Mouse (Mus musculus) bone marrow macrophage, adult 2 months (primary cell): ENCODE measurements around the gene Tnni3. TPM values are rescaled to one million over a fixed set of nuclear protein-coding genes. Genes with fewer than 3 reads are reported as not detected.

Experiments used
- H3K27ac ChIP-seq: 2 replicates; pipeline ENCODE4 v1.5.1; 2012; ENCODE audit warnings: low read depth, low read length; ENCODE audit not compliant: insufficient read depth
- H3K4me1 ChIP-seq: 2 replicates; pipeline ENCODE4 v1.6.1; 2012; ENCODE audit warnings: low read length; ENCODE audit not compliant: control insufficient read depth, insufficient read depth
- H3K4me3 ChIP-seq: 2 replicates; pipeline ENCODE4 v1.5.1; 2012; ENCODE audit warnings: mild to moderate bottlenecking, low read length, moderate library complexity; ENCODE audit not compliant: insufficient read depth
- CTCF ChIP-seq: IDR thresholded peaks from 2 replicates; pipeline ENCODE4 v1.5.1; 2012; ENCODE audit warnings: low read depth, mild to moderate bottlenecking, low read length, moderate library complexity
- POLR2A ChIP-seq: IDR thresholded peaks from 2 replicates; pipeline ENCODE4 v1.6.1; 2012; ENCODE audit warnings: mild to moderate bottlenecking, low read depth, low read length, borderline replicate concordance
- polyA plus RNA-seq: library from polyadenylated mRNA; stranded (reverse); fragments of >200 nt; gene quantifications from 2 replicates; pipeline ENCODE4 v1.2.4, GENCODE M21; 2012; ENCODE audit not compliant: missing spikeins, insufficient read depth, insufficient read length

The Tnni3 gene
- polyA plus RNA-seq, 1 experiment, result 12.3 TPM

DNA sequence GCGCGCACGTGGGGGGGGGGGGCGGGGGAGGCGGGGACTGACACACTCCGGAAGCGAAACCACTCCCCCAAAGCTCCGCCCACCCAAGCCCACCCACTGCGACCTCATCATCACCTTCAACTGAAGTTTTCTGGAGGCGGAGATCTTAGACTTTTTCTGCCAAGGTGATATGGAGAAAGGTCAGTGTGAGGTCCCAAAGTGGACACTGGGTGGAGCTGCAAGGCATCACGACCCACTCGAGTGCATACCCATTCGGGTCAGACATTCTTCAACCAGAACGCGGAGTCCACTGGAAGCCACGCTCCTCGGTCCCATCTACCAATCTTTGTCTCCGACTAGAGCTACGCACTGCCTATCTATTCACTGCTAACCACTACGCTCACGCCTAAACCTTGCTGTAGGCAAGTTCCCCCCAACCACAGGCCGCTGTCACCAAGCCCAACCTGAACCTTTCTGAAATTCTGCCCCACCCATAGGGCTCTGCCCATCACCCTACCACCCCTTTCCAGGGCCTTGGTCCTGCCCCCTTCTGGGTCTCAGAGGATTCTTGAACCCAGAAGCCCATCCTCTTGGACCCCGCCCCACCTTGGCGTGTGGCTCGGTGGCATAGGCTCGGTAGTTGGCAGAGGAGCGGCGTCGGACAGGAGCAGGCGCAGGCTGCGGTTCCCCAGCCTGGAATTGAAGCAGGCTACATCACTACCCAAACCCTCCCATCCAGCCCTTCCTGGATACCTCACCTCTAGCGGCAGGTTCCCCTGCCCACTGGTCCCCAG is 2.6 kb downstream of the Tnni3 start:
- no peak overlapping the region for H3K27ac ChIP-seq
- TF ChIP-seq POLR2A (no peak), CTCF (no peak)
- H3K4me1 ChIP-seq, result peaks cover 7% of the 10 kb centered on the region
- H3K4me3 ChIP-seq, result no peak overlapping the region

DNA sequence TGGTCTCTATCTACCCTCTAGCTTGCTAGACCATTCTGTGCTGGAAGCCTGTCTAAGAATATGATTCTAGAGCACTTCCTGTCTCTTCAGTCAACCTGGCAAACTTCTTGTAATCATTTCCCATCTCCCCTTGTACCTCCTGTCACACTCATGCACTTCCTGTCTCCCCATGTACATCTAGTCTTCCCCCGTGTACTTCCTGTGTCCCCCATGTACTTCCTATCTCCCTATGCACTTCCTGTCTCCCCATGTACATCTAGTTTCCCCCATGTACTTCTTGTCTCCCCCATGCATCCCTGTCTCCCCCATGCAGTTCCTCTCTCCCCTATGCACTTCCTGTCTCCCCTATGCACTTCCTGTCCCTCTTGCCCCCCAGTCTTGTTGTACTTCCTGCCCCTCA is 5.5 kb downstream of the Tnni3 start:
- TF ChIP-seq POLR2A (no peak), CTCF (no peak)
- Histone ChIP-seq H3K4me1 (peaks cover 5% of the 10 kb centered on the region), H3K27ac (no peak overlapping the region), H3K4me3 (no peak overlapping the region)

DNA sequence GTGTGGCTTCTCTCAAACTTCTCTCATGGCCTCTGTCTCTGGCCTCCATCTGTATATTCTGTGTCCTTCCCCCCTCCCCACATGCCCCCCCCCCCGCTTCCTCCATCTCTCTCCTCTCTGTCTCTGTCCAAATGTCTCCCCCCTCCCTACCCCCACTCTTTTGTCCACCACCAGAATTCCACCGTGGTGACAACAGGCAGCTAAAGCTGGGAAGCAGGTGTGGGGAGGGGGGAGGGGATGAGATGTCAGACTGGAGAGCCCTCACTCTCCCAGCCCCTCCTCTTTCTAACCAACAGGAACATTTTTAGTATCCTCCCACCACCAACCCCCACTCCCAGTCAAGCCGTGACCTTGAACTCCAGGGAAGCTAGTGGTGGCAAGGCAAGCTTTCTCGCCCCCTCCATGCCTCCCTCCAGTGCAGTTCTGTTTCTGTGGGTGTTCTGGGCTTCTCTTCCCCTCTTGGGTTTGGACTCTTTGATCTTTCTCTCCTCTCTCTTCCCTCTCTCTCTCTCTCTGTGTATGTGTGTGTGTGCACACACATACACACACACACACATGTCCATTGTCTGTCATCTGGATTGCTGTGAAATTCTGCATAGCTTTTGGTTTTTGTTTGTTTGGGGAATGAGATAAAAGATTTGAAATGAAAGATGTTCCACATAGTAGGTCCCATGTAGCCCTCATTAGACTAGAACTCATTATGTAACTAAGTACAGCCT is 7.5 kb downstream of the Tnni3 start, which contains the start of gene Tnnt1:
TSS of gene Tnnt1 (minus strand) at position 51 of the 719 bp plus-strand sequence.
- TF ChIP-seq CTCF, result no peak
- TF ChIP-seq POLR2A, result no peak
- no peak within 1 kb of the TSS for H3K4me3 ChIP-seq
- H3K27ac ChIP-seq, result no peak within 1 kb of the TSS
- peaks cover 5% of the 10 kb centered on the region for H3K4me1 ChIP-seq

DNA sequence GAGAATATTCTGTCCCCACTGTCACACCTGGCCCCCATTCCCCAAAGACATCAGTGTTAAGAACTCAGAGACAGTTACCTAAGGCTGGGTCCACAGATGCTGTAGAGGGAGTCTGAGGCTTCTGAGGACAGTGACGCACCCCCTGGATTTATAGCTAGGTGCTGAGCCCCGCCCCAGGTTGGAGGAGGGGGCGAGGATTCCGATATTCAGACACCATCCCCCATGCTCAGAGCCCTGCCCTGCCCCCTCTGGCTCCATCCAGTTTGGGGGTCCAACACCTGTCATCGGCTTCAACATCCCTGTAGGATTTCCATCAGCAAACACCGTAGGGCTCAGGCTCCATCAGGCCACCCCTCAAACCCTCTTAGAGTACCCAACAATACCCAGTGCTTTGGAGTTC is 8.2 kb downstream of the Tnni3 start:
- Histone ChIP-seq H3K4me3 (no peak overlapping the region), H3K27ac (no peak overlapping the region), H3K4me1 (peaks cover 5% of the 10 kb centered on the region)
- TF ChIP-seq CTCF (no peak), POLR2A (no peak)

DNA sequence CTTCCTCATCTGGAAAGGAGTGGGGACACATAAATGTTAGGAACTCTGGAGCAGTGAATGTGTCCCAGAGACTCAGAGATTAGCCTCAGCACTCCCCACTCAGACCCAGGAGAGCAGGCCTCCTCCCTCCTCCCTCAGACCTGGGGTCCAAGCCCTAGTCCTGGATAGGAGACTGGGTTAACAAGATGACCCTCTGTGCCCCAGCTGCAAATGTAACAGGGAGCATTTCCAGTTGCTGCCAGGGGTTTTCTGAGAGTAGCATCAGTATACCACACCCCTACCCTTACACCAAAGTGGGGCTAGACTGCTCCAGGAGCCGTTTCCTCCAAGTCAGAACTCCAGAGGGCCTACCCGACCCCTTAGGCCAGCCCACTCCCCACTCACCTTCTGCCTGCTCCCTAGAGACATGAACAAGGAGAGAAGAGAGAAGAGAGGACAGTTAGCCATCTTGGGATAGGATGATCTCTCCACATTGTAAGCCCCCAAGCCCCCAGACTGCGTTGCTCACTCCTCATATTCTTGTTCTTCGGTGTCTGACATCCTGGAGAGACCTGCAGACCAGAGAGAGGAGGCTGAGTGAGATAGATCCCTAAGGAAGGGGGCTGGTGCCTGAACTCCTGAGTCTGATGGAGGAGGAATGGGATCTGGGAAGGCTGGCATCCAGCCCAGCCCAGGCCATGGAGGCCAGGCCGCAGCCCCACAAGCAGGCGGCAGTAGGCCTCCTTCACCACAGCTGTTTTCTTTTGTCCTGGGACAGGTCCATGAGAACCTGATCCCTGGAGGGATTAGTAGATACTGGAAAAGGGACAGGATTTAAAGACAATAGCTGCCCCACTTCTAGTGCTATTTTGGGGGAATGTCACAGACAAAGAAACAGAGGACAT is 10.0 kb downstream of the Tnni3 start:
- TF ChIP-seq POLR2A (no peak), CTCF (no peak)
- Histone ChIP-seq H3K27ac (no peak overlapping the region), H3K4me3 (no peak overlapping the region), H3K4me1 (peaks cover 10% of the 10 kb centered on the region)

DNA sequence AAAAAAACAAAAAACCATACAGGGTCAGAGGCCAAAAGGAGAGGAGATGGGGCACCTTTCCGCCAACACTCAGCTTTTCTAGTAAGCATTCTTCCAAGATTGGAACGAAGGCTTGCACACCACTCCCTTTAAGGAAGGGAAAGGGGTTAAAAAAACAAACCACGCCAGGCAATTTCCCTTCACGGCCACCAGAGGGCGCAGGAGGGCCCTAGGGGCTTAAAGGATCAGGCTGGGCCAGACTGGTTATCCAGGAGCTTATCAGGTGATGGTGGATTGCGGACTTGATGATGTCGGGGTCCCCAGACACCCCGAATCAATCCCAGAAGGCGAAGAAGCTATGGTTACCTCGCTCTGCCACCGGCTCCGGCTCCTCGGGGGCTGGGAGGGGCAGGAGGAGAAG is 10.8 kb downstream of the Tnni3 start:
- H3K4me3 ChIP-seq, result no peak overlapping the region
- H3K27ac ChIP-seq, result no peak overlapping the region
- H3K4me1 ChIP-seq, result peaks cover 8% of the 10 kb centered on the region
- TF ChIP-seq POLR2A (no peak), CTCF (peak; percentile 94)

DNA sequence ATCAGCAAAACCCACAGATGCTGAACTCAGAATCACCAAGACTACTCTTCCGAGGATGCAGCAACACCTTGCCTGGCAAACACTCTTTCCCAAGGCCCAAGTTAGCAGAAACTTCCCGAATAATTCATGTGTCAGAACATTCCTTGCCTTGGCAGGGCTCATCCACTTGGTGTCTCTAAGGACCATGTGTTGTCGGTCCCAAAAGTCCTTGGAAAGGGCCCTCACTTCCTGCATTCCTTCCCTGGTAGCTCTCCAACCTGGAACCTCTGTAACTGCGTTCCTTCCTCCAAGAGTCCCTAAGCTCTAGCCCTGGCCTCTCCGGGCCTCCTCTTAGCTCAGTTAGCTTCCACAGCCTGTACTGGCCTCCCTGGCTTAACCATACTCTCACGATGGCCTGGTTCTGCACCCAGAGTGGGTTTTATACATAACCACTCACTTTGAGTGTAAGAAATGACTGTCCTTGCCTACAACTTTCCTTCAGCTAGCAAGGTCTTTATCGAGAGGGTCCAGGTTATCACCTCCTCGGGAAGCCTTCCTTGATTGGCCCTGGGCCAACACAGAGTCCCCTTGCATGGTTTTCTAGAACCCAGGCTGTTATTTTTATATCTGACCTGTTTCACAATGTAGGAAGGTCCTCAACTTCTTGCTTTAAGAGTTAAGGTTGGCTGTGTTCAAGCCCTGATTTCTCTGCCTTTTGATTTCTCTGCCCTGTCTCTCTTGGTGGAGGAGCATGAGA is 12.4 kb downstream of the Tnni3 start:
- no peak overlapping the region for H3K27ac ChIP-seq
- no peak overlapping the region for H3K4me3 ChIP-seq
- peaks cover 5% of the 10 kb centered on the region for H3K4me1 ChIP-seq
- no peak for TF ChIP-seq POLR2A
- TF ChIP-seq CTCF, result no peak

DNA sequence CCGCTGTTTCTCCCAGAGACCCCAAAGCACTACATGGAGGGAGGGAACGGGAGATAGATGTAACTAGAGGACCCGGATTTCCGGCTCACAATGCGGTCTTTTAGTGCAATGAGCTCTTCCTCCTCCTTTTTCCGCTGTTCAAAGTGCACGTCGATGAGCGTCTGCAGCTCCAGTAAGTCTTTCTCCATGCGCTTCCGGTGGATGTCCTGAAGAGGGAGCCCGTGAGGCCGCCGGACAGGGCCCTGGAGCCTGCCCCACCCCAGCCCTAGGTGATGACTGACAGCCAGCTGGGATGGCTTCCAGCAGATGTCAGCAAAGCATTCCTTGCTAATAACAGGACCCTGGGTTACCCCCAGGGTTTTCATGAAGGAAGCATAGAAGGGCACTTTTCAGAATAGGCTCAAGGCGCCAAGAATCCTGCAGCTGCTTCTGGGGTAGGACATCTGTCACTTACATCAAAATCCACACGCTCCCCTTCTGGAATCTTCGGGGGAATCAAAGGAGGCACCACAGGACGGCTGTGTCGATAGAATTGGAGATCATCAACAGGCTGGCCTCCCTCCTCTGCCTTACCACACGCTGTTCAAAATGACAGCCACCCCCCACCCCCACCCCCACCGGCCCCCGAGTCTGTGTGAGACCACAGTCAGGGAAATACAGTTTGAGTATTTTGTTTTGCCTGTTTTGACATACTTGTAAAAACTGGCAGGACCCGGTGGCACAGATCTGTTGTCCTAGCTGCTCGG is 14.0 kb downstream of the Tnni3 start:
- no peak for TF ChIP-seq POLR2A
- TF ChIP-seq CTCF, result peak; percentile 50

DNA sequence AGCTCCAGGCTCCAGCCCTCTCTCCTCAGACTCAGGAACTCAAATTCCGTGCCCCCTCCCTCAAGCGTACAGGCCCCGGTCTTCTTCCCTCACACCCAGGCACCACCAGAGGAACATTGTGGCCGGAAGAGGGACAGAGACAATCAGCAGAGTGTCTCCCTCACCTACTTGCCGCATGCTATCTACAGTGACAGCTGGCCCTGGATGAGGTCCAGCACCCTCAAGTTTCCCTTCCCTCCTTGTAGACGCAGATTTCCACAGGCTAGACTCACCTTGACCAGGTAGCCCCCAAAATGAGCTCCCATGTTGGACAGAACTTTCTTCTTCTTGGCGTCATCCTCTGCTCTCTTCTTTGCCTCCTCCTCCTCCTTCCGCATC is 15.3 kb downstream of the Tnni3 start:
- Histone ChIP-seq H3K27ac (no peak overlapping the region), H3K4me3 (no peak overlapping the region), H3K4me1 (peaks cover 25% of the 10 kb centered on the region)
- TF ChIP-seq POLR2A (no peak), CTCF (no peak)

More for the DNA sequence above, 14.0 kb downstream of the Tnni3 start:
- H3K4me3 ChIP-seq, result no peak overlapping the region
- peaks cover 14% of the 10 kb centered on the region for H3K4me1 ChIP-seq
- no peak overlapping the region; the same call in 1 of the 2 replicates for H3K27ac ChIP-seq
